Mouse (Mus musculus): ENCODE measurements around the gene Abhd17a. TPM values are rescaled to one million over a fixed set of nuclear protein-coding genes. Genes with fewer than 3 reads are reported as not detected.
A peak's percentile ranks its signal among the peaks of the same experiment; 100 is the strongest.

Abhd17a gene
- total and polyA plus RNA-seq, 2 experiments from 2014 or later = 171 to 389 TPM

- peak overlapping the region; percentile 75 for H3K4me3 ChIP-seq (ENCODE audit: low read length)
- H3K9ac ChIP-seq (replicated peaks; ENCODE audit: low read length) = peak overlapping the region; percentile 65
- peak overlapping the region; percentile 89 for H3K4me2 ChIP-seq (ENCODE audit: low read depth, low read length)
- 37% methylated on average over 7 of the region's 7 CpGs for WGBS
- DNase-seq (ENCODE audit: low spot score) = no peak
- H3K36me3 ChIP-seq (ENCODE audit: insufficient read depth, low read length) = peaks cover 21% of the 10 kb centered on the region
- no peak for ATAC-seq
- peaks cover 14% of the 10 kb centered on the region for H3K4me1 ChIP-seq (ENCODE audit: insufficient read depth, low read length)
- H3K27ac ChIP-seq = peak overlapping the region; percentile 91
- H3K9me3 ChIP-seq (ENCODE audit: low read length) = no peaks in the 10 kb centered on the region
- no peak for TF ChIP-seq CTCF (IDR thresholded peaks at IDR 0.05; ENCODE audit: low read depth)
- no peaks in the 10 kb centered on the region for H3K27me3 ChIP-seq (ENCODE audit: insufficient read depth, low read length)
Observed at GRCm38 (mm10) chr10:80603364-80603763, 13.2 kb upstream of the Abhd17a start.

- H3K4me3 ChIP-seq (ENCODE audit: low read length) = peak within 1 kb of the TSS; percentile 75
- H3K9me3 ChIP-seq (ENCODE audit: low read length) = no peaks in the 10 kb centered on the region
- peaks cover 16% of the 10 kb centered on the region for H3K36me3 ChIP-seq (ENCODE audit: insufficient read depth, low read length)
- peak within 1 kb of the TSS; percentile 65 for H3K9ac ChIP-seq (replicated peaks; ENCODE audit: low read length)
- peak within 1 kb of the TSS; percentile 89 for H3K4me2 ChIP-seq (ENCODE audit: low read depth, low read length)
- peaks cover 14% of the 10 kb centered on the region for H3K4me1 ChIP-seq (ENCODE audit: insufficient read depth, low read length)
- TF ChIP-seq CTCF (IDR thresholded peaks at IDR 0.05; ENCODE audit: low read depth) = no peak
- peak; percentile 97 for ATAC-seq
- no peaks in the 10 kb centered on the region for H3K27me3 ChIP-seq (ENCODE audit: insufficient read depth, low read length)
- peak within 1 kb of the TSS; percentile 91 for H3K27ac ChIP-seq
- WGBS = under 1% methylated on average over 53 of the region's 54 CpGs
- peak; percentile 98 for DNase-seq (ENCODE audit: low spot score)
Observed at GRCm38 (mm10) chr10:80602698-80603325, 12.7 kb upstream of the Abhd17a start, which contains the start of the genes Scamp4 and Adat3. Scamp4 (plus strand) TSS chr10:80602872. Adat3 (plus strand) TSS chr10:80602880.

GRCm38 (mm10) chr10:80596318-80596717 lies 6.2 kb upstream of the Abhd17a start:
- Histone ChIP-seq H3K9me3 (ENCODE audit: low read length) (no peaks in the 10 kb centered on the region), H3K27ac (no peak overlapping the region), H3K36me3 (ENCODE audit: insufficient read depth, low read length) (no peaks in the 10 kb centered on the region), H3K4me1 (ENCODE audit: insufficient read depth, low read length) (no peaks in the 10 kb centered on the region), H3K4me3 (ENCODE audit: low read length) (no peak overlapping the region), H3K9ac (replicated peaks; ENCODE audit: low read length) (no peak overlapping the region), H3K4me2 (ENCODE audit: low read depth, low read length) (no peak overlapping the region), H3K27me3 (ENCODE audit: insufficient read depth, low read length) (no peaks in the 10 kb centered on the region)
- ATAC-seq (no peak), DNase-seq (ENCODE audit: low spot score) (no peak)
- WGBS = 38% methylated on average over 4 of the region's 4 CpGs
- TF ChIP-seq CTCF (IDR thresholded peaks at IDR 0.05; ENCODE audit: low read depth) = no peak

GRCm38 (mm10) chr10:80589127-80589878 lies 838 bp downstream of the Abhd17a start:
- H3K27ac ChIP-seq = peak overlapping the region; percentile 77; the same call in 1 of the 2 replicates
- H3K4me3 ChIP-seq (ENCODE audit: low read length) = peak overlapping the region; percentile 98
- H3K27me3 ChIP-seq (ENCODE audit: insufficient read depth, low read length) = no peaks in the 10 kb centered on the region
- peak overlapping the region; percentile 100 for H3K4me2 ChIP-seq (ENCODE audit: low read depth, low read length)
- H3K9ac ChIP-seq (replicated peaks; ENCODE audit: low read length) = peak overlapping the region; percentile 93
- 17% methylated on average over 12 of the region's 12 CpGs for WGBS
- H3K36me3 ChIP-seq (ENCODE audit: insufficient read depth, low read length) = no peaks in the 10 kb centered on the region
- 0 out of 2 replicates have a peak, but pooled peaks cover 13% of the 10 kb centered on the region for H3K4me1 ChIP-seq (ENCODE audit: insufficient read depth, low read length)
- no peak for TF ChIP-seq CTCF (IDR thresholded peaks at IDR 0.05; ENCODE audit: low read depth)
- no peaks in the 10 kb centered on the region for H3K9me3 ChIP-seq (ENCODE audit: low read length)
- DNase-seq (ENCODE audit: low spot score) (no peak), ATAC-seq (no peak)

GRCm38 (mm10) chr10:80587305-80587657 lies 2.9 kb downstream of the Abhd17a start:
- Histone ChIP-seq H3K27ac (no peak overlapping the region; the same call in 1 of the 2 replicates), H3K4me3 (ENCODE audit: low read length) (no peak overlapping the region), H3K9ac (replicated peaks; ENCODE audit: low read length) (0 out of 2 replicates have a peak overlapping the region, but pooled peaks have one; percentile 22), H3K27me3 (ENCODE audit: insufficient read depth, low read length) (no peaks in the 10 kb centered on the region), H3K36me3 (ENCODE audit: insufficient read depth, low read length) (no peaks in the 10 kb centered on the region), H3K9me3 (ENCODE audit: low read length) (no peaks in the 10 kb centered on the region), H3K4me2 (ENCODE audit: low read depth, low read length) (no peak overlapping the region), H3K4me1 (ENCODE audit: insufficient read depth, low read length) (0 out of 2 replicates have a peak, but pooled peaks cover 13% of the 10 kb centered on the region)
- WGBS = 17% methylated on average over 3 of the region's 4 CpGs
- DNase-seq (ENCODE audit: low spot score) (no peak), ATAC-seq (no peak)
- TF ChIP-seq CTCF (IDR thresholded peaks at IDR 0.05; ENCODE audit: low read depth) = no peak

- no peak overlapping the region for H3K4me3 ChIP-seq (ENCODE audit: low read length)
- H3K27me3 ChIP-seq (ENCODE audit: insufficient read depth, low read length) = no peaks in the 10 kb centered on the region
- no peaks in the 10 kb centered on the region for H3K9me3 ChIP-seq (ENCODE audit: low read length)
- no peak for TF ChIP-seq CTCF (IDR thresholded peaks at IDR 0.05; ENCODE audit: low read depth)
- no peak for ATAC-seq
- no peak overlapping the region; the same call in 1 of the 2 replicates for H3K27ac ChIP-seq
- H3K4me2 ChIP-seq (ENCODE audit: low read depth, low read length) = 0 out of 2 replicates have a peak overlapping the region, but pooled peaks have one; percentile 7
- WGBS = 94% methylated on average over 51 of the region's 51 CpGs
- 0 out of 2 replicates have a peak, but pooled peaks cover 13% of the 10 kb centered on the region for H3K4me1 ChIP-seq (ENCODE audit: insufficient read depth, low read length)
- 0 out of 2 replicates have a peak overlapping the region, but pooled peaks have one; percentile 22 for H3K9ac ChIP-seq (replicated peaks; ENCODE audit: low read length)
- H3K36me3 ChIP-seq (ENCODE audit: insufficient read depth, low read length) = no peaks in the 10 kb centered on the region
- DNase-seq (ENCODE audit: low spot score) = no peak
Observed at GRCm38 (mm10) chr10:80586407-80587304, 3.5 kb downstream of the Abhd17a start.
